Mouse (Mus musculus) embryonic fibroblast, embryonic 13.5 days (primary cell): ENCODE results near the gene Sec63.

Experiments
- CTCF ChIP-seq: IDR thresholded peaks from 2 replicates; pipeline ENCODE4 v1.5.1; 2011; ENCODE audit warnings: mild to moderate bottlenecking, control low read depth, low read length, moderate library complexity, borderline replicate concordance; ENCODE audit not compliant: insufficient read depth
- POLR2A ChIP-seq: IDR thresholded peaks from 2 replicates; pipeline ENCODE4 v1.6.1; 2011; ENCODE audit warnings: low read depth, mild to moderate bottlenecking, control low read depth, low read length, moderate library complexity

- TF ChIP-seq POLR2A: no peak
- no peak for TF ChIP-seq CTCF
These were observed 101.5 kb downstream of the Sec63 start for GRCm38 (mm10) chr10:42862806-42863205.
